Mouse (Mus musculus): ENCODE results near the gene Ddost. TPM values are rescaled to one million over a fixed set of nuclear protein-coding genes. Genes with fewer than 3 reads are reported as not detected.

Gene Ddost
- polyA plus RNA-seq (2012; rRNA removed), result 173 and 195 TPM in 2 replicates

- H3K4me1 ChIP-seq (replicated peaks; ENCODE audit: control insufficient read depth, insufficient read depth, low read length), result peaks cover 13% of the 10 kb centered on the region
- no peak within 1 kb of the TSS for H3K27ac ChIP-seq (ENCODE audit: control insufficient read depth, insufficient read depth, low read length)
Observed at GRCm38 (mm10) chr4:138304340-138305104, at the start of gene Ddost. Gene Ddost (plus strand): TSS chr4:138304730.

GRCm38 (mm10) chr4:138257116-138257687, 47.3 kb upstream of the Ddost start:
- Histone ChIP-seq H3K27me3 (ENCODE audit: control insufficient read depth, insufficient read depth, low read length) (no peaks in the 10 kb centered on the region; the same call in 1 of the 2 replicates), H3K36me3 (ENCODE audit: control insufficient read depth, insufficient read depth, low read length) (no peaks in the 10 kb centered on the region), H3K27ac (ENCODE audit: control insufficient read depth, insufficient read depth, low read length) (no peak overlapping the region), H3K4me1 (replicated peaks; ENCODE audit: control insufficient read depth, insufficient read depth, low read length) (peaks cover 43% of the 10 kb centered on the region), H3K4me3 (ENCODE audit: control insufficient read depth, insufficient read depth, low read length) (no peak overlapping the region)
- TF ChIP-seq POLR2A (IDR thresholded peaks at IDR 0.05; ENCODE audit: control insufficient read depth, extremely low read depth, insufficient read depth, low read length, poor library complexity) (no peak), CTCF (IDR thresholded peaks at IDR 0.05; ENCODE audit: borderline replicate concordance, control insufficient read depth, extremely low read depth, insufficient read depth, low read length, poor library complexity) (no peak)
- DNase-seq, result peak; percentile 30
- WGBS, result 11% methylated on average over 22 of the region's 22 CpGs

More at GRCm38 (mm10) chr4:138304340-138305104, at the start of gene Ddost:
- Histone ChIP-seq H3K36me3 (ENCODE audit: control insufficient read depth, insufficient read depth, low read length) (0 out of 2 replicates have a peak, but pooled peaks cover 3% of the 10 kb centered on the region), H3K27me3 (ENCODE audit: control insufficient read depth, insufficient read depth, low read length) (no peaks in the 10 kb centered on the region), H3K4me3 (ENCODE audit: control insufficient read depth, insufficient read depth, low read length) (peak within 1 kb of the TSS; percentile 95)
- peak; percentile 94 for DNase-seq
- TF ChIP-seq CTCF (IDR thresholded peaks at IDR 0.05; ENCODE audit: borderline replicate concordance, control insufficient read depth, extremely low read depth, insufficient read depth, low read length, poor library complexity), result no peak
- TF ChIP-seq POLR2A (IDR thresholded peaks at IDR 0.05; ENCODE audit: control insufficient read depth, extremely low read depth, insufficient read depth, low read length, poor library complexity), result peak; percentile 13; the same call in 1 of the 2 replicates
- under 1% methylated on average over 64 of the region's 64 CpGs for WGBS

GRCm38 (mm10) chr4:138258663-138259062, 45.9 kb upstream of the Ddost start:
- TF ChIP-seq POLR2A (IDR thresholded peaks at IDR 0.05; ENCODE audit: control insufficient read depth, extremely low read depth, insufficient read depth, low read length, poor library complexity) (no peak), CTCF (IDR thresholded peaks at IDR 0.05; ENCODE audit: borderline replicate concordance, control insufficient read depth, extremely low read depth, insufficient read depth, low read length, poor library complexity) (no peak)
- Histone ChIP-seq H3K4me3 (ENCODE audit: control insufficient read depth, insufficient read depth, low read length) (no peak overlapping the region), H3K27ac (ENCODE audit: control insufficient read depth, insufficient read depth, low read length) (no peak overlapping the region), H3K4me1 (replicated peaks; ENCODE audit: control insufficient read depth, insufficient read depth, low read length) (peaks cover 42% of the 10 kb centered on the region), H3K27me3 (ENCODE audit: control insufficient read depth, insufficient read depth, low read length) (no peaks in the 10 kb centered on the region), H3K36me3 (ENCODE audit: control insufficient read depth, insufficient read depth, low read length) (no peaks in the 10 kb centered on the region)
- 69% methylated on average over 7 of the region's 7 CpGs for WGBS
- no peak for DNase-seq

GRCm38 (mm10) chr4:138259482-138259881, 45.0 kb upstream of the Ddost start:
- Histone ChIP-seq H3K4me3 (ENCODE audit: control insufficient read depth, insufficient read depth, low read length) (no peak overlapping the region), H3K27ac (ENCODE audit: control insufficient read depth, insufficient read depth, low read length) (no peak overlapping the region), H3K27me3 (ENCODE audit: control insufficient read depth, insufficient read depth, low read length) (no peaks in the 10 kb centered on the region), H3K36me3 (ENCODE audit: control insufficient read depth, insufficient read depth, low read length) (no peaks in the 10 kb centered on the region), H3K4me1 (replicated peaks; ENCODE audit: control insufficient read depth, insufficient read depth, low read length) (peaks cover 42% of the 10 kb centered on the region)
- WGBS, result 10% methylated on average over 5 of the region's 5 CpGs
- no peak for DNase-seq
- TF ChIP-seq CTCF (IDR thresholded peaks at IDR 0.05; ENCODE audit: borderline replicate concordance, control insufficient read depth, extremely low read depth, insufficient read depth, low read length, poor library complexity) (no peak), POLR2A (IDR thresholded peaks at IDR 0.05; ENCODE audit: control insufficient read depth, extremely low read depth, insufficient read depth, low read length, poor library complexity) (no peak)

- H3K4me1 ChIP-seq (replicated peaks; ENCODE audit: control insufficient read depth, insufficient read depth, low read length), result peaks cover 27% of the 10 kb centered on the region
- WGBS, result 1% methylated on average over 78 of the region's 78 CpGs
- H3K27ac ChIP-seq (ENCODE audit: control insufficient read depth, insufficient read depth, low read length), result no peak overlapping the region
- no peaks in the 10 kb centered on the region for H3K27me3 ChIP-seq (ENCODE audit: control insufficient read depth, insufficient read depth, low read length)
- no peaks in the 10 kb centered on the region for H3K36me3 ChIP-seq (ENCODE audit: control insufficient read depth, insufficient read depth, low read length)
- TF ChIP-seq CTCF (IDR thresholded peaks at IDR 0.05; ENCODE audit: borderline replicate concordance, control insufficient read depth, extremely low read depth, insufficient read depth, low read length, poor library complexity) (no peak), POLR2A (IDR thresholded peaks at IDR 0.05; ENCODE audit: control insufficient read depth, extremely low read depth, insufficient read depth, low read length, poor library complexity) (0 out of 2 replicates have a peak, but pooled peaks have one; percentile 12)
- peak overlapping the region; percentile 65 for H3K4me3 ChIP-seq (ENCODE audit: control insufficient read depth, insufficient read depth, low read length)
- peak; percentile 84 for DNase-seq
Observed at GRCm38 (mm10) chr4:138261843-138262681, 42.5 kb upstream of the Ddost start.

GRCm38 (mm10) chr4:138267869-138268268, 36.7 kb upstream of the Ddost start:
- no peak for DNase-seq
- Histone ChIP-seq H3K4me3 (ENCODE audit: control insufficient read depth, insufficient read depth, low read length) (no peak overlapping the region), H3K4me1 (replicated peaks; ENCODE audit: control insufficient read depth, insufficient read depth, low read length) (peaks cover 1% of the 10 kb centered on the region), H3K36me3 (ENCODE audit: control insufficient read depth, insufficient read depth, low read length) (no peaks in the 10 kb centered on the region), H3K27me3 (ENCODE audit: control insufficient read depth, insufficient read depth, low read length) (no peaks in the 10 kb centered on the region), H3K27ac (ENCODE audit: control insufficient read depth, insufficient read depth, low read length) (no peak overlapping the region)
- WGBS, result 97% methylated on average over 10 of the region's 10 CpGs
- TF ChIP-seq POLR2A (IDR thresholded peaks at IDR 0.05; ENCODE audit: control insufficient read depth, extremely low read depth, insufficient read depth, low read length, poor library complexity), result no peak
- no peak for TF ChIP-seq CTCF (IDR thresholded peaks at IDR 0.05; ENCODE audit: borderline replicate concordance, control insufficient read depth, extremely low read depth, insufficient read depth, low read length, poor library complexity)

Measured in thymus, adult 2 months (tissue).